Mouse (Mus musculus): Measurements from ENCODE around the gene Hs2st1. TPM values are rescaled to one million over a fixed set of nuclear protein-coding genes. Genes with fewer than 3 reads are reported as not detected.

Hs2st1 gene
- 2.7 and 3.0 TPM in 2 replicates for polyA plus RNA-seq (2012; rRNA removed)

DNA sequence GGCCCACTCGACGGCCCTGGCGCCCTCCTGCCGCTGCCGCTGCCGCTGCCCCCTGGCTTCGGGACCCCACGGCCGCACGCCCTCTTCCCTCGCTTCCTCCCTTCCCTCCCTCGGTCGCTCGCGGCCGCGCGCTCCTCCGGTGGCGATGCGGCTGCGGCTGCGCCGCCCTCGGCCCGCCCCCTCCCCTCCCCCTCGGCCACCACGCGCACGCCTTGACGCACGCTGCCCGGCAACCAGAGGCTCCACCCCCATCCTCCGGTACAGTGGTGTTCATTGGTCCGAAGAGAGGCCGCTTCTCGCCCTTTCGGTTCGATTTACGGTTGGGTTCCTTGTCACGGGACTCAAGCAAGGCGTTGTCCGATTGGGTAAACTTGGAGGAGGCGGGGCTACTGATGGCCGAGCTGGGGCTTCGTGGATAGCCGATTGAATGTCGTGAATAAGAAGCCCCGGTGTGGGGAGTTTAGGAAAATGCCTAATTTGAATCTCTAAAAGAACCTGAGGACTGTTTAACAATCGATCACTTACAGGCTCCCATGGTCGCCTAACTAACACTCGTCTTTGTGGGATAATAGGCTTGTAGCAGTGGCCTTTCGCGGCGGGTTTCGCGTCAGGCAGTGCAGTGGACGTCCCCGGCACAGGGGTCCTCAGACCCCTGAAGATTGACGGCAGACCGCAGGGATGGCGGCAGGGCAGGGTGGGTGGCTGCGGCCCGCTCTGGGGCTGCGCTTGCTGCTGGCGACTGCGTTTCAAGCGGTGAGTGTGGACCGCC, at the start of gene Hs2st1, which contains the start of gene Selenof:
Gene Hs2st1, minus strand, starts transcription at position 135 of the 769 bp plus-strand sequence.
Gene Selenof, plus strand, starts transcription at position 258 of the 769 bp plus-strand sequence.

Other genes with a start within 250 kb of the Hs2st1 start
- 144 and 174 TPM in 2 replicates for gene Selenof, start 123 bp upstream of the Hs2st1 start, polyA plus RNA-seq (2012; rRNA removed)
- 8.7 and 14.3 TPM in 2 replicates for gene Sh3glb1, start 150.2 kb upstream of the Hs2st1 start, polyA plus RNA-seq (2012; rRNA removed)
- gene Clca3a1, start 190.8 kb upstream of the Hs2st1 start, polyA plus RNA-seq (2012; rRNA removed), result 5.5 and 6.9 TPM in 2 replicates
- not detected in 2 replicates for gene Clca3a2, start 249.3 kb upstream of the Hs2st1 start, polyA plus RNA-seq (2012; rRNA removed)

Measured in liver, embryonic 14 days (tissue).